Mouse (Mus musculus) ES-Bruce4 (cell line): ENCODE results near the gene Teddm2. TPM values are rescaled to one million over a fixed set of nuclear protein-coding genes. Genes with fewer than 3 reads are reported as not detected.
"Not testable (repeated sequence)": the region's sequence is repeated elsewhere in the genome, so short reads cannot be mapped to it uniquely, and the experiment has no call there.

Experiments used
- H3K27ac ChIP-seq: 2 replicates; pipeline ENCODE4 v1.5.1; 2012; ENCODE audit warnings: low read length, inconsistent platforms; ENCODE audit not compliant: insufficient read depth
- H3K27me3 ChIP-seq: 2 replicates; pipeline ENCODE4 v1.6.1; 2012; ENCODE audit warnings: mild to moderate bottlenecking, low read length, inconsistent platforms; ENCODE audit not compliant: control insufficient read depth, poor library complexity, insufficient read depth, severe bottlenecking
- H3K36me3 ChIP-seq: 2 replicates; pipeline ENCODE4 v1.6.1; 2012; ENCODE audit warnings: inconsistent platforms, mild to moderate bottlenecking, low read length, moderate library complexity; ENCODE audit not compliant: control insufficient read depth, poor library complexity, insufficient read depth, severe bottlenecking
- H3K4me1 ChIP-seq: one replicate; pipeline ENCODE4 v1.8.1; 2011; ENCODE audit warnings: low read length; ENCODE audit not compliant: control insufficient read depth, insufficient read depth
- H3K4me3 ChIP-seq: 2 replicates; pipeline ENCODE4 v1.5.1; 2011; ENCODE audit warnings: low read depth, mild to moderate bottlenecking, low read length
- H3K9ac ChIP-seq: 2 replicates; pipeline ENCODE4 v1.6.1; 2012; ENCODE audit warnings: low read depth, mild to moderate bottlenecking, inconsistent platforms; ENCODE audit not compliant: poor library complexity, severe bottlenecking
- H3K9me3 ChIP-seq: replicated peaks from 2 replicates; pipeline ENCODE4 v1.6.1; 2012; ENCODE audit warnings: mild to moderate bottlenecking, low read length, inconsistent platforms; ENCODE audit not compliant: control insufficient read depth, poor library complexity, insufficient read depth, severe bottlenecking
- CTCF ChIP-seq: IDR thresholded peaks from one replicate; pipeline ENCODE4 v1.8.1; 2011; ENCODE audit warnings: low read depth, low read length
- EP300 ChIP-seq: IDR thresholded peaks from 2 replicates; pipeline ENCODE4 v1.6.1; 2011; ENCODE audit warnings: low read depth, low read length; ENCODE audit not compliant: insufficient read depth
- POLR2A ChIP-seq: IDR thresholded peaks from one replicate; pipeline ENCODE4 v1.8.1; 2011; ENCODE audit warnings: low read length; ENCODE audit not compliant: insufficient read depth
- polyA plus RNA-seq: library from polyadenylated mRNA; stranded (reverse); fragments of >200 nt; gene quantifications from 2 replicates; pipeline ENCODE4 v1.2.4, GENCODE M21; 2011; ENCODE audit warnings: low read depth; ENCODE audit not compliant: missing spikeins, insufficient read depth, insufficient read length

Gene Teddm2
- polyA plus RNA-seq, 1 experiment = not detected

- H3K4me3 ChIP-seq = no peak overlapping the region
- no peaks in the 10 kb centered on the region for H3K36me3 ChIP-seq
- no peak overlapping the region for H3K27ac ChIP-seq
- TF ChIP-seq CTCF = no peak
- no peak for TF ChIP-seq EP300
- no peak for TF ChIP-seq POLR2A
- no peaks in the 10 kb centered on the region for H3K4me1 ChIP-seq
- no peaks in the 10 kb centered on the region for H3K27me3 ChIP-seq
- no peaks in the 10 kb centered on the region for H3K9me3 ChIP-seq
- H3K9ac ChIP-seq = no peak overlapping the region
Measured at GRCm38 (mm10) chr1:153893746-153894145, 6.3 kb downstream of the Teddm2 start.

DNA sequence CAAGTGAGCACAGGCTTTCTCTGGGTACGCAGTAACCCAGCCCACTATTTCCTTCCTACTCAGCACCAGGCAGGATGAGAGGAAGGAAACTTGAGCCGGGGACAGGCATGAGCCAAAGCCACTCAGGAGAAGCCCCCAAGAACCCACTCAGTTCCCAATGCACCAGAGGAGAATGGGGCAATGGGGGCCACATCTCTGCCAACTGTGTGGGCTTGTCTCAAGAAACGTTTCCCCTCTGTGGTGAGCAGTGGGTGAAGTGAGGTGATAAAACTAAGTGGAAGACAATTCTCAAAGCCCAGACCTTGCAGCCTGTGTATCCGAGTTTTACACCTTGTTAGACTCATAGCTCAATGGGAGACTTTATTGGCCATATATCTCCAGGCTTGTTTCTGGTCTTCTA, 8.6 kb downstream of the Teddm2 start, which contains the start of gene Teddm1a:
Gene Teddm1a, plus strand, starts transcription at position 301 of the 400 bp plus-strand sequence.
- Histone ChIP-seq H3K4me1 (no peaks in the 10 kb centered on the region), H3K9ac (no peak within 1 kb of the TSS), H3K4me3 (no peak within 1 kb of the TSS), H3K27me3 (no peaks in the 10 kb centered on the region), H3K36me3 (no peaks in the 10 kb centered on the region), H3K27ac (no peak within 1 kb of the TSS), H3K9me3 (no peaks in the 10 kb centered on the region)
- no peak for TF ChIP-seq POLR2A
- TF ChIP-seq CTCF = no peak
- TF ChIP-seq EP300 = no peak

GRCm38 (mm10) chr1:153890121-153890520, 9.9 kb downstream of the Teddm2 start:
- Histone ChIP-seq H3K27ac (no peak overlapping the region), H3K4me1 (no peaks in the 10 kb centered on the region), H3K9me3 (no peaks in the 10 kb centered on the region), H3K4me3 (no peak overlapping the region), H3K27me3 (no peaks in the 10 kb centered on the region), H3K9ac (no peak overlapping the region), H3K36me3 (no peaks in the 10 kb centered on the region)
- no peak for TF ChIP-seq EP300
- no peak for TF ChIP-seq CTCF
- no peak for TF ChIP-seq POLR2A

DNA sequence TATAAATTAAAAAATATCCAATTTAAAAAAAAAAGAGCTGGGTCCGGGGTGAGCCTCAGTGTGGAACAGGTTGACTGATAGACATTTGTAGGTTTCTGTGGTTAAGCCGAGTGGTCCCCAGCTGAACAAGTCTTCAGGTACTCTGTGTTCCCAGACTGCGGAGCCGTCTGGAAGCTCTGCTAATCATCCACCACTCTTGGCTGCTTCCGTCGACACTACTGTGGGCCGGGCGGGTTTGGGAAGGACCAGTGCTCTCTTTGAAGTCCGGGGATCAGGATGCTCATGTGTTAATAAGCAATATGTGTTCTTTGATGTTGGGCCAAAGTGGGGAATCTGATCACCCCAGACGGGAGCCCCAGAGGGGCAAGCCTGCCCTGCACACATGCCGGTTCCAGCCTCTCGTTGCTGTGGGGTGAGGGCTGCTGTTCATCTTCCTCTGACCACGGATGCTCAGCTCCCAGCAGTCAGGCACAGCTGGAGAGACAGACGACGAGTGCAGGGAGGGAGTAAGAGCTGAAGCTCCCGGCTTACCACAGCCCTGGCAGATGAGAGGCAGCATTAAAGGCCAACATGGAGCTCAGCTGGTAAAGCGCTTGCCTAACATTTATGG, 13.9 kb downstream of the Teddm2 start:
- Histone ChIP-seq H3K9me3 (0 out of 2 replicates have a peak, but pooled peaks cover 3% of the 10 kb centered on the region), H3K4me1 (no peaks in the 10 kb centered on the region), H3K9ac (no peak overlapping the region), H3K36me3 (no peaks in the 10 kb centered on the region), H3K27ac (no peak overlapping the region), H3K4me3 (no peak overlapping the region), H3K27me3 (no peaks in the 10 kb centered on the region; the same call in 1 of the 2 replicates)
- no peak for TF ChIP-seq POLR2A
- TF ChIP-seq CTCF = no peak
- TF ChIP-seq EP300 = no peak

- H3K27ac ChIP-seq, H3K4me1 ChIP-seq, H3K9ac ChIP-seq, H3K4me3 ChIP-seq, H3K9me3 ChIP-seq, H3K27me3 ChIP-seq, H3K36me3 ChIP-seq: not testable (repeated sequence)
Measured at GRCm38 (mm10) chr1:153880391-153880790, 19.6 kb downstream of the Teddm2 start.

GRCm38 (mm10) chr1:153874045-153874444, 26.0 kb downstream of the Teddm2 start, which contains the start of gene Teddm1b:
TSS of gene Teddm1b (plus strand) at chr1:153874345.
- no peak within 1 kb of the TSS for H3K4me3 ChIP-seq

More at GRCm38 (mm10) chr1:153874045-153874444, 26.0 kb downstream of the Teddm2 start, which contains the start of gene Teddm1b:
- Histone ChIP-seq H3K9me3 (no peaks in the 10 kb centered on the region), H3K4me1 (no peaks in the 10 kb centered on the region), H3K27me3 (no peaks in the 10 kb centered on the region), H3K9ac (no peak within 1 kb of the TSS), H3K36me3 (no peaks in the 10 kb centered on the region), H3K27ac (no peak within 1 kb of the TSS)
- TF ChIP-seq CTCF (no peak), EP300 (no peak)
